Mouse (Mus musculus) gonadal fat pad, adult 2 months (tissue): ENCODE measurements around the gene Hcls1. TPM values are rescaled to one million over a fixed set of nuclear protein-coding genes. Genes with fewer than 3 reads are reported as not detected.

Experiments
- DNase-seq: peaks from one replicate; pipeline ENCODE4 v3.0.0-alpha.2; 2012; ENCODE audit warnings: low read depth
- polyA plus RNA-seq: library from polyadenylated mRNA; depleted of rRNA; stranded (reverse); fragments of >200 nt; gene quantifications from 2 replicates; pipeline ENCODE4 v1.2.3, GENCODE M21; 2012; rRNA removed

Gene Hcls1
- polyA plus RNA-seq, 1 experiment = 11.1 TPM

- DNase-seq = no peak
Measured at GRCm38 (mm10) chr16:36989493-36989892, 54.7 kb downstream of the Hcls1 start.

- DNase-seq = no peak
Measured at GRCm38 (mm10) chr16:36989999-36990625, 55.3 kb downstream of the Hcls1 start, which contains the start of gene Fbxo40. Fbxo40 (minus strand) TSS chr16:36990467.

- no peak for DNase-seq
Measured at GRCm38 (mm10) chr16:36997650-36998049, 62.9 kb downstream of the Hcls1 start.

- DNase-seq = no peak
Measured at GRCm38 (mm10) chr16:36999366-36999972, 64.7 kb downstream of the Hcls1 start.

GRCm38 (mm10) chr16:37009262-37009661, 74.5 kb downstream of the Hcls1 start:
- DNase-seq = no peak

GRCm38 (mm10) chr16:37010370-37010769, 75.6 kb downstream of the Hcls1 start:
- DNase-seq = no peak

GRCm38 (mm10) chr16:37011061-37011921, 76.5 kb downstream of the Hcls1 start, which contains the start of gene Polq:
Polq (plus strand) TSS chr16:37011786.
- DNase-seq = peak; percentile 51

GRCm38 (mm10) chr16:37011922-37012289, 77.1 kb downstream of the Hcls1 start:
- DNase-seq = no peak

- no peak for DNase-seq
Measured at GRCm38 (mm10) chr16:37012336-37012735, 77.6 kb downstream of the Hcls1 start.

Other genes with a start within 250 kb of the Hcls1 start
- 26.4 and 37.3 TPM in 2 replicates for gene Ildr1, start 241.0 kb upstream of the Hcls1 start, polyA plus RNA-seq
- 21.4 and 31.2 TPM in 2 replicates for gene Slc15a2, start 150.0 kb upstream of the Hcls1 start, polyA plus RNA-seq
- gene Iqcb1, start 106.6 kb upstream of the Hcls1 start, polyA plus RNA-seq = 4.5 and 4.8 TPM in 2 replicates
- gene Eaf2, start 60.0 kb upstream of the Hcls1 start, polyA plus RNA-seq = 0.65 and 1.0 TPM in 2 replicates
- gene Golgb1, start 59.8 kb upstream of the Hcls1 start, polyA plus RNA-seq = 114 and 124 TPM in 2 replicates
- 0.20 TPM in 1 of 2 replicates, not detected in the other for gene Fbxo40, start 55.5 kb downstream of the Hcls1 start, polyA plus RNA-seq
- 0.18 and 0.20 TPM in 2 replicates for gene Polq, start 76.8 kb downstream of the Hcls1 start, polyA plus RNA-seq